Mouse (Mus musculus): Measurements from ENCODE around the gene Pard3b.

Gene Pard3b

GRCm38 (mm10) chr1:61638347-61639111 is at the start of gene Pard3b:
Pard3b (plus strand) TSS chr1:61638824.
- DNase-seq (ENCODE audit: low spot score): peak; percentile 73

GRCm38 (mm10) chr1:61616176-61616575 is 22.4 kb upstream of the Pard3b start:
- DNase-seq (ENCODE audit: low spot score): no peak

DNA sequence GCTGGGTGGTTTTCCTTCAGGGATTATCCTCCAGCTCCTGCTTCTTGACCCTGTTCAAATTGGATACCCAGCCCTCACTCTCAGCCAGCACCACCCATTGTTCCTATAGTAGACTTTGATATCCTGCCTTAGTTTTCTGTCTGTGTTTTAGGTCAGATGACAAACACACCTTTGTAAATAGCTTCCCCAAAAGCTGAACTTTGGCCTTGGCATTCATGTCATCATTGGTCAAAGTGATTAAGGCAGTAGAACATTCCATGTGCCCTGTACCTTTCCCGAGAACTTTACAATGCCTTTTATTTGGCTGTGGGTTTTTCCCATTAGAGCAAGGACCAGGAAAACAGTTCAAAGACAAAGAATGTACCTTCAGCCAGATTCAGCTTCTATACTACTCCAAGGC is 18.0 kb upstream of the Pard3b start:
- DNase-seq (ENCODE audit: low spot score): no peak

DNA sequence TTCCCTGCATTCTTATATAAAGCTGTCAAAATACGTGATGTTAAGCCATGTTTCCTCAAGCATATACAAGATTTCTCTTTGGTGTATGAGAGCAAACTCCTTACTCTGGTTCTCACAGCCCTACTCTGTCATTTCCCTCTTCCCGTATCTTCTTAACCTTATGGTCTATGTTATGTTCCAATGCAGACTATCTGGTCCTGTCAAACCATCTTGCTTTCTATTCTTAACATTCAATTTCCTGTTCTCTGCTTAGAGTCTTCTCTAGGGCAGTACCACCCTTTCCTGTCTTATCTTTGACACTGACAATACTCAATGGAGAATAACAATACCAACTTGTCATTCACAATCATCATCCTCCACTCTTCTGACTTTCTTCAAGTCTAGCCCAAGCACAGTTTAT is 8.8 kb upstream of the Pard3b start:
- no peak for DNase-seq (ENCODE audit: low spot score)

DNA sequence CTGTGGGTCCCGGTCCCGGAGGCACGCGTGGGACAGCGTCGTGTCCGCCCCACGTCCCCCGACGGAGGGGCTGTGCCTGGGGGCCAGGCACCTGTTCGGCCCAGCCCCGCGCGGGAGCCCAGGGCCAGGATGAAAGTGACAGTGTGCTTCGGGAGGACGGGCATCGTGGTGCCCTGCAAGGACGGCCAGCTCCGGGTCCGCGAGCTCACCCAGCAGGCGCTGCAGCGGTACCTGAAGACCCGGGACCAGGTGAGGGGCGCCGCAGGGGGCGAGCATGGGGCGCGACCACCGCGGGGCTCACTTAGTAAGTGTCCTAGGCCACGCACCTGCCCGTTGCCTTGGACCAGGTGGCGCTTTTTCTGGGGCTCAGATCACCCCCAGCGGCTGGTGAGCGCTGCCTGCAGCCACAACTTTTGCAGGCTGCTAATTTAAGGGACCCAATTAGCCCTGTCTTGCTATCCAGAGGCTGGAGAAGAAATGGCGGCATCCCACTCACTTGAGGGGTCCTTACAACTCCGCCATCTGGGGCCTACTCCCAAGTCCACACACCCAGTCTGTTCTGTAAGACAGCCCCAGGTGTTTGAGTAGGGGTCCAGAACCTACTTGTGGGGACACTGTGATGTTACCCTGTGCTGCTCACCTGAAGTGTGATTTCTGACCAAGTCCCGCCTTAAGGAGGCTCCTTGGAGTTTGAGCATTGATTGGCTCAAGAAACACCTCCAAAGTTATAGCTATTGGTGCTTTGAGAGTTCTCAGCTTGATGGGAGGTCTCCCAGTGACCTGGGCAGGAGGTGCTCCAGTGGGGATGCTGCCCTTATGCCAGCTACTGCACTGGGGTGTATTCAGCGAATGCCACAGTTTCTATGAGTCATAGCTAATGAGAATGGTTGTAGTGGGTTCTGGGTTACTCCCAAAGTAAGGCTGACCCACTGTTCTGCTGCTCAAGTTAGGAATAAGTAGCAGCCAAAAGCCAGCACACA is 780 bp downstream of the Pard3b start:
- DNase-seq (ENCODE audit: low spot score): peak; percentile 30

- DNase-seq (ENCODE audit: low spot score): no peak
Measured at GRCm38 (mm10) chr1:61641880-61642279, 3.3 kb downstream of the Pard3b start.

- DNase-seq (ENCODE audit: low spot score): no peak
Measured at GRCm38 (mm10) chr1:61645062-61645461, 6.4 kb downstream of the Pard3b start.

DNA sequence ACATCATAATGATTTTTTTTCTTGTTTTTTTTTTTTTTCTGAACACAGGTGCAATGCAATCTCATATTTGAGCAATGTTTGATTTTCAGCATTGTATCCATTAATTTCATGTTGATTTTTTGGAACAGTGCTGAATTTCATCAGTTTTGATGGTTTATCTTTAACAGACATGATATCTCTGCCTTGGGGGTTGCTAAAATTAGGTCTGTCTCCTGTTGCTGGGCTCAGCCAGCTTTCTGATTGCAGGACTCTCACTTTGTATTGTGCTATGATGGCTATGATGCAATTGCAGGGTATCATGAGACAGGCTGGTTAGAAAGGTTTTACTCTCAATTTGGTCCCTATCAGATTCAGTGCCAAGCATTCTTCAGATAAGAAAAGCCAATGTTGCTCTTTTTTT is 11.3 kb downstream of the Pard3b start:
- no peak for DNase-seq (ENCODE audit: low spot score)

- DNase-seq (ENCODE audit: low spot score): peak; percentile 46
Measured at GRCm38 (mm10) chr1:61651454-61652271, 13.0 kb downstream of the Pard3b start.

- DNase-seq (ENCODE audit: low spot score): no peak
Measured at GRCm38 (mm10) chr1:61657760-61658159, 19.1 kb downstream of the Pard3b start.

DNA sequence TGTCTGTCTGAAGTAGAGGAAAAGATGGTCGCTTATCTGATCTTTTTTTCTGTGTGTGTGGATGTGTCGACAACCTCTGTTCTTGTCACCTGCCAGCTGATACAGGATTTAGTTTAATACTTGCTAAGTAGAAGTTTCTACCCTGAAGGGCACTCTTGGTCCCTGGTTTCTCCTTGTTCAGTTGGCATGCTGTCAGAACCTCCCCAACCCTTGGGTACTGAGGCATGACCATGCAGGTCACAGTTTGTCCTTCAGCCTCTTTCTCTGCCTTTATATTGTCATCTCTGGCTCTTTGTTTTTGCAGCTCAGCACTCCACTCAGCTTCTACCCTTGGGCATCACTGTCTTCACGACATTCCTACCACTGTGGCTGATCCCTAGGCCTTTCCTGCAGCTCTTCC is 21.3 kb downstream of the Pard3b start:
- no peak for DNase-seq (ENCODE audit: low spot score)

GRCm38 (mm10) chr1:61685221-61685814 is 46.7 kb downstream of the Pard3b start:
- DNase-seq (ENCODE audit: low spot score): no peak

DNA sequence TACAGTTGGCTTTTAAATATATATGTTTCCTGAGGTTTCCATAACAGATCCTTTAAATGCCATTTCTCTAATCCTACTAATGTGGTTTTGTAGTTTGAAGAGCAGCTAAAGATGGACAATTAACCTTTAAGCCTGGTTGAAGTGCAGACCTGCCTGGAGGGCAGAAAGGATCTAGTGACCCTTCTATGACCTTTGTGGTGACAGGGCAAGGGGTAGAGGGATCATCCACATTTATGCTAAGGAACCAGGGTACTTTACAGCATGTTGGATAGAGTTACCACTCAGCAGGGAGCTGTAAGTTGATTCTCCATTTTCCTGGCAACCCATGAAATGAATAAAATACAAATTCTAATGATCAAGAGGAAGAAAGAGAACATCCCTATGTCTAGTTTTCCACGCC is 47.3 kb downstream of the Pard3b start:
- DNase-seq (ENCODE audit: low spot score): no peak

DNA sequence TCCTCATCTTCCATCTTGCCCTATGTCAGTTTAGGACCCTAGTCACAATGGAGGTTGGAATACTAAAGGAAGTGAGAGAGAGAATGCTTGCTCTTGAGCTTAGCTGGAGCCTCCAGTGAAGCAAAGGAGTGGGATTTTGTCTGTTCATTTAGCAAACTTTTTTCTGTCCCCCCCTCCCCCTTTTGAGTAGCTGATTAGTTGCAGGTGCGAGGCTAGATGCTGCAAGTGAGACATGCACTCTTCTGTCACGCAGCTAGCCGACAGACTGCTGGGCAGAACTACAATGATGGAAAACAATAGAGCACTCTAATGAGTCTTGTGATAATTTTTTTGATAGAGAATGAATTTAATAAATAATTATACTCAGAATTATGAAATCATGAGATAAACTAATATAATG is 49.7 kb downstream of the Pard3b start:
- DNase-seq (ENCODE audit: low spot score): no peak

DNA sequence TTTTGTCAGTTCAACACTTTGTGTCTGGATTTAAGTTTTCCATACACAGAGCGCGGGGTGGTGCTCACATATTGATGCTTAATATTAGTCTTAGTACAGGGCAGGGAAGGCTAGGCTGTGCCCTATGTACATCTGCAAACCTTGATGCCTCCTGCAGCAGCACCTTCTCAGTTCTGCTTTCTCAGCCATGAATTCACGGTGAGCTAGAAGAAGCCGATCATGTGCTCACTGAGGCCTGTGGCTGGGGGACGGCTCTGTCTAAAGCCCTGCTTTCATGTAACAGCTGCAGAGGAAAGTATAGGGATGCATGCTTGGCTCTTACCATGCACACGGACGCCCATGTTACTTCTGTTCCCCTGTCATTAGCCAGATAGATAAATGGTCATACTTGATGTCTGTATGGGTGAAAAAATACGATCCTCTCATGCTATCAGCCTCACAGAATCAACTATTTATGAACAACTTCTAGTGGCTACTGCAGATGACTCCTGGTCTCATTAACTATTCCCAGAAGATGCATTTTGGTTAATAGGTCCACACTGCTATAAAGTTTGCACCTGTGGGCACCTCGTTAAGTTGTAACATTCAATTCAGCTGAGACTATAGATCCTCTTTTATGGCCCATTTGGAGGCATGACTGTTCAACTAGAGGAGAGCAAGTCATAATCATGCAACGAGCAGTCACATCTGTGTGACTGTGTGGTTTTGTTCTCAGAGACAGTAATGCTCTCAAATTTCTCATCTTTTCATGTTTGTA is 60.0 kb downstream of the Pard3b start:
- no peak for DNase-seq (ENCODE audit: low spot score)

GRCm38 (mm10) chr1:61709812-61710211 is 71.2 kb downstream of the Pard3b start:
- DNase-seq (ENCODE audit: low spot score): no peak

DNA sequence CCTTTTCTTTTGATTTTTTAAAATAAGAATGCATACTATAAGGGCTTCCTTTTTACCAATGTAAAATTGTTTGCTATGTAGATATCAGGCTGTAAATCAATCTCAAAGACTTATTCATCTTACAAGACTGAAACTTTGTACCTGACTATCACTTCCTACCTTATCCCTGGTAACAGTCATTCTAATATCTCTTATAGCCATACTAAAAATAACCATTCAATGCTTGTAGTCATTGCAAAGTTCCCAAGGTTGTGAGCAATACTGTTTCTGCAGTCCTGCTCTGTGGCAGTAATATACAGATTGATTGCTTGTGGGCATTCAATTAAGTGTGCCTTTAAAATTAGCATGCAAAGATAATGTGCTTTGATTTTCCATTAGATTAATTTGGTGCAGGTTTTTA is 72.9 kb downstream of the Pard3b start:
- DNase-seq (ENCODE audit: low spot score): no peak

DNA sequence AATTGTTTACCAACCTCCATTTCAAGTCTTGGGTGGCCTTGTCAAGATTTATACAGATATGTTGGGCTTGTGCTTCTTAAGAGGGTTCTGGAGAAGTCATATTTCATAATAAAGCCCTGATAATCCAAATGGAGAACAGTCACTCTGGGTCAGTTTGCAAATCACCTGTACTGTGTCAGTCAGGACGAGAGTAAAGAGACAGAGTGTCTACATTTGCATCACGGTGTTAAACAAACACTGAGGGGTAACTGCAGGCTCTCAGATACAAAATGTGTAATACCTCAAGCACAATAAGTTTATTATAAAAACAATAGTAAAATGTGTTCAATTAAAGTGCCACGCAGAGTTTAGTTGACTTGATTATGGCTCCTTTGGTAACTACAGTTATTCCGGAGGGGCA is 91.0 kb downstream of the Pard3b start:
- DNase-seq (ENCODE audit: low spot score): no peak

GRCm38 (mm10) chr1:61736550-61736949 is 97.9 kb downstream of the Pard3b start:
- DNase-seq (ENCODE audit: low spot score): no peak

DNA sequence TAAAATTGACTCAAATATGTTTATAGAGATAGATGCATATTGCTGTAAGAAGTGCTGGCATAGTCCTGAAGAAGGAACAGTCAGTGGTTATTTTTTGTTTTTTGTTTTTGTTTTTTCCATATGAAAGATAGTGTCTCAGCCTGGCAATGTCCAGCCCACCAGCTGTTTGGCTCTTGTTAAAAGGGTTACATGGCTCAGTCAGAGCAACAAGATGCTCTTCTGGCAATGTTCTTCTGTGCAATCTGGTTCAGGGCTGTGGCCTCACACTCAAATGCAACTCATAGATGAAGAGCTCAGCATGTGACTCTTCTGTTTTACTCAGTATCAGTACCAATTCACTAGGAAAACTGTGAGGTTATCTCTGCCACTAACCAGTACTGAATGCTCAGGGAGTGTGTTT is 104.2 kb downstream of the Pard3b start:
- DNase-seq (ENCODE audit: low spot score): no peak

DNA sequence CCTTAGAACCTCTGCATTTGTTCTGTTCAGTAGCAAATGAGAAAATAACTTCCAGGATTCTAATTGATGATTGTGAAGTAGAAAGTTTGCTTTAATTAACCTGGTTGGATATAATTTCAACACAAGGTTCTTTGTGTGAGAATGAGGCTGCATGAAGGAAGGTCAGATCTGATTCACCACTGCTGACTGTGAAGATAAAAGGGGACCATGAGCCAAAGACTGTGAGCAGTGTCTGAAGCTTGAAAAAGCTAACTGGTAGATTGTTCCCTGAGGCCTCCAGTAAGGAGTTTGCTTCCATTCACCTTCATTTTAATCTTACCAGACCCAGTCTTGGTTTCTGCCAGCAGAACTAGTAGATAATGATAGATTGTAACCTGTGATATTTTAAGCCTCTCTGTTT is 108.9 kb downstream of the Pard3b start:
- DNase-seq (ENCODE audit: low spot score): no peak
